Mouse (Mus musculus) stomach, embryonic 16.5 days (tissue): Measurements from ENCODE around the gene Vdr. TPM values are rescaled to one million over a fixed set of nuclear protein-coding genes. Genes with fewer than 3 reads are reported as not detected.

Source experiments
- ATAC-seq: fragments of 200-750 bp; cut with Nextera tagmentation; 2 replicates; pipeline ENCODE4 v1.8.0; 2017; ENCODE audit warnings: moderate number of reproducible peaks, moderate TSS enrichment; ENCODE audit not compliant: insufficient read depth, low FRiP score
- H3K27ac ChIP-seq: fragments of 300-500 bp; sonication (generic); 2 replicates; pipeline ENCODE4 v1.5.1; 2014; ENCODE audit warnings: low read length
- H3K27me3 ChIP-seq: fragments of 300-500 bp; sonication (generic); 2 replicates; pipeline ENCODE4 v1.6.1; 2014; ENCODE audit warnings: low read length, control low read depth, mixed read lengths; ENCODE audit not compliant: control insufficient read depth, insufficient read depth
- H3K36me3 ChIP-seq: fragments of 300-500 bp; sonication (generic); 2 replicates; pipeline ENCODE4 v1.6.1; 2014; ENCODE audit warnings: low read length; ENCODE audit not compliant: control insufficient read depth, insufficient read depth
- H3K4me1 ChIP-seq: fragments of 300-500 bp; sonication (generic); 2 replicates; pipeline ENCODE4 v1.6.1; 2014; ENCODE audit warnings: low read length, control low read depth, mixed read lengths; ENCODE audit not compliant: control insufficient read depth, insufficient read depth
- H3K4me2 ChIP-seq: fragments of 300-500 bp; sonication (generic); 2 replicates; pipeline ENCODE4 v1.6.1; 2014; ENCODE audit warnings: low read depth, low read length, mixed read lengths
- H3K4me3 ChIP-seq: fragments of 300-500 bp; sonication (generic); replicated peaks from 2 replicates; pipeline ENCODE4 v1.5.1; 2014; ENCODE audit warnings: mild to moderate bottlenecking, low read length
- H3K9ac ChIP-seq: fragments of 300-500 bp; sonication (generic); 2 replicates; pipeline ENCODE4 v1.6.1; 2014; ENCODE audit warnings: low read length
- H3K9me3 ChIP-seq: fragments of 300-500 bp; sonication (generic); replicated peaks from 2 replicates; pipeline ENCODE4 v1.6.1; 2016; ENCODE audit warnings: low read length, control low read depth; ENCODE audit not compliant: control insufficient read depth
- WGBS: fragments of 180-500 bp; shearing (Covaris S2); extraction: QIAGEN DNeasy Blood & Tissue Kit; methylation state at CpG from one replicate; pipeline ENCODE4 v1.1.7; 2014; 5-methylcytosine and 5-hydroxymethylcytosine counted together
- polyA plus RNA-seq: library from polyadenylated mRNA; unstranded; fragments of >200 nt; fragmentation: Nextera tagmentation; extraction: Ambion mirVana; gene quantifications from 2 replicates; pipeline ENCODE4 v1.2.1, GENCODE M21; 2015

Gene Vdr
- polyA plus RNA-seq, 1 experiment from 2014 or later: 2.3 TPM

DNA sequence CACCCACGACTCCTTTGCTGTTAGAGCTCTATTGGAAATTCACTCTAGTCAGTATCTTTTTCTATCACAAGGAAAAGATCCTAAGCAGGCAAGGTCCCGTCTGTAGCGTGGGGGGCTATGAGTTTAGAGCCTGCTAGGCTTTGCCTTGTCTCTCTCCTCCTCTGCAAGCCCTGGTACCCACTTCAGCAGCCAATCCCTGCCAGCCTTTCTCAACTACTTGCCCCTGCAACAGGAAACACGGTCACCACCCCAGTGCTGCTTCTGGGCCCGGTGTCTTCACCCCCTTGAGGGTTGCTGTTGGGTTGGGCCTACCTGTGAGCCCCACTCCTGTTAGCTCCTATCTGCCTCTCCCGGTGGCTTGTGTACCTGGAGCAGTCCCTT lies 88.5 kb downstream of the Vdr start:
- peak overlapping the region; percentile 50 for H3K27ac ChIP-seq
- no peaks in the 10 kb centered on the region for H3K27me3 ChIP-seq
- WGBS: 62% methylated on average over 6 of the region's 6 CpGs
- no peak overlapping the region for H3K4me3 ChIP-seq
- H3K4me2 ChIP-seq: no peak overlapping the region
- no peak for ATAC-seq
- no peaks in the 10 kb centered on the region for H3K36me3 ChIP-seq
- no peaks in the 10 kb centered on the region for H3K9me3 ChIP-seq
- peak overlapping the region; percentile 2; the same call in 1 of the 2 replicates for H3K9ac ChIP-seq
- H3K4me1 ChIP-seq: peaks cover 64% of the 10 kb centered on the region

DNA sequence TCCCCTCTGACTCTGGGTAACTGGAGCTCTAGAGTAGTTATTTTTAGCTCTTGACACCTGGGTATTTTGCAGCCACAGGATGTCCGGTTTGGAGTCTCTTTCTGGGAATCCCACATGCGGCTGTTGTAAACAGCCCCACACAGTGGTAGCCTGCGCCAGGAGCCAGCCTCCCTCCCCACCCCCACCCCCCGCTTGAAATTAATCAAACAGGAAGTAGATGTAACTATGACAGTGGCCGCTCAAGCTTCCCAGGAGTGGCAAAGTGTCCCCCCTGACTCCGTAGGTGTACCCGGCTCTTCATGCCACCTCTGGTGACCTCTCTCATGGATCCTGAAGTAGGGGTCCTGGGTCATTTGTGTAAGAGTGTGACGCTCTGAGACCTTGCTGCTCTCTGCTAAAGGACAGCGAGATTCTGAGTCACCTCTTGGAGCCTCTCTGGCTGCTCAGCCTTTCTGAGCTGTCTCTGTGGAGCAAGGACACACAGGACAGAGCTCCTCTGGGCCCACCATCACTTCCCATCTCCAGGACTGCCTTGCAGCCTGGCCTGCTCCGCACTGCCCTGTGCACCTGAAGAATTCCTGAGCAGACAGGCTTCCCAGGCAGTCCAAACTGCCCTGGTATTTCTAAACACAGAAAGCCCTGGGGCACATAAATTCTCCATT lies 89.0 kb downstream of the Vdr start:
- Histone ChIP-seq H3K36me3 (no peaks in the 10 kb centered on the region), H3K4me3 (no peak overlapping the region), H3K4me2 (no peak overlapping the region), H3K9ac (peak overlapping the region; percentile 2; the same call in 1 of the 2 replicates), H3K4me1 (peaks cover 59% of the 10 kb centered on the region), H3K9me3 (no peaks in the 10 kb centered on the region), H3K27ac (peak overlapping the region; percentile 55), H3K27me3 (no peaks in the 10 kb centered on the region)
- no peak for ATAC-seq
- 33% methylated on average over 10 of the region's 10 CpGs for WGBS

DNA sequence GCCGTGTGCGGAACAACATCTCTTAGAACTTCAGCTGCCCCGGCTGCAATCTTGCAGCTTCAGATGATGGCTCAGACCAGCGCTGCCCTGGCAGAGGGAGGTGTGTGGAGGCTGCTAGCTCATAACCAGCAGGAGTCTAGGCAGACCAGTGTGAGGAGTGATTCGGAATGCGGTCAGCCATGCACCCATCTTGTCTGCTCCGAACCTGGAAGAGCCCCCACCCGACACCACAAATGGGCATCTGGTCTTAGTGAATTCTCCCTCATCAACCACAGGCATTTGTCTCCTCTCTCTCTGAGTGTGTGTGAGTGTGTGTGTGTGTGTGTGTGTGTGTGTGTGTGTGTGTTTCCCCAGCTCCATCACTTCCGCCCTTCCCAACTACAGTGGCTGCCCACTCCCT lies 90.5 kb downstream of the Vdr start:
- no peaks in the 10 kb centered on the region for H3K9me3 ChIP-seq
- WGBS: 89% methylated on average over 9 of the region's 9 CpGs
- H3K4me2 ChIP-seq: no peak overlapping the region
- ATAC-seq: no peak
- no peak overlapping the region for H3K27ac ChIP-seq
- no peaks in the 10 kb centered on the region for H3K27me3 ChIP-seq
- H3K9ac ChIP-seq: no peak overlapping the region
- H3K4me1 ChIP-seq: peaks cover 44% of the 10 kb centered on the region
- H3K36me3 ChIP-seq: no peaks in the 10 kb centered on the region
- no peak overlapping the region for H3K4me3 ChIP-seq

DNA sequence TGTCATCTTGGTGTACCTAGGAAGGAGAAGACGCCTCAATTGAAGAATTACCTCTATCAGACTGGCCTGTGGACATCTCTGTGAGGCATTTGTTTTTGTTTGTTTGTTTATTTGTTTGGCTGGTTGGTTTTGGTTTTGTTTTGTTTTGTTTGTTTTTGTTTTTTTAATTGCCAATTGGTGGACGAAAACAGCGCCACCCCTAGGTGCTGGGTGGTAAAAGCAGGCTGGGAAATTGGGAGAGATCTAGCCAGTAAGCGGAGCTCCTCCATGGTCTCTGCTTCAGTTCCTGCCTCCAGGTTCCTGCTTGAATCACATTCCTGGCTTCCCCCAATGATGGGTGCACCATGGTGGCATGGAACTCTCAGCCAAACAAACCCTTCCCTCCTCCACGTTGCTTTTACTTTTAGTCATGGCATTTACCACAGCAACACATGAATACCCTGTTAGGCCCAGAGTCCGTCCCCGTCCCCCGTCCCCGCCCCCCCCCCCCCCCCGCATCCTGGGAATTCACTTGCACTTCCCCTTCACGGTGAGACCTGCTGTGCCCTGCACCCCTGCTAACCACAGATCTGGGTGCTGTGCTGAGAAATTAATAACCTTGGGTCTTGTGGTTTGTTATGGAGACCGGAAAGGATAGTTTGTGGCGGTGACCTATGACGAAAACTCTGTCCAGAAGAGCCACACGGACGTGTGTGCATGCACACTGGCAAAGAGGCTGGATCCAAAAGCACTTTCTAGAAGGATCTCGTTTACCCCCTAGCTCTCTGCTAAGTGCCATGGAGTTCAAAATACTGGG lies 94.0 kb downstream of the Vdr start:
- H3K9me3 ChIP-seq: no peaks in the 10 kb centered on the region
- no peak for ATAC-seq
- H3K4me2 ChIP-seq: no peak overlapping the region
- 89% methylated on average over 17 of the region's 17 CpGs for WGBS
- no peak overlapping the region for H3K27ac ChIP-seq
- H3K27me3 ChIP-seq: no peaks in the 10 kb centered on the region
- no peaks in the 10 kb centered on the region for H3K36me3 ChIP-seq
- no peak overlapping the region for H3K4me3 ChIP-seq
- no peak overlapping the region for H3K9ac ChIP-seq
- H3K4me1 ChIP-seq: peaks cover 39% of the 10 kb centered on the region

DNA sequence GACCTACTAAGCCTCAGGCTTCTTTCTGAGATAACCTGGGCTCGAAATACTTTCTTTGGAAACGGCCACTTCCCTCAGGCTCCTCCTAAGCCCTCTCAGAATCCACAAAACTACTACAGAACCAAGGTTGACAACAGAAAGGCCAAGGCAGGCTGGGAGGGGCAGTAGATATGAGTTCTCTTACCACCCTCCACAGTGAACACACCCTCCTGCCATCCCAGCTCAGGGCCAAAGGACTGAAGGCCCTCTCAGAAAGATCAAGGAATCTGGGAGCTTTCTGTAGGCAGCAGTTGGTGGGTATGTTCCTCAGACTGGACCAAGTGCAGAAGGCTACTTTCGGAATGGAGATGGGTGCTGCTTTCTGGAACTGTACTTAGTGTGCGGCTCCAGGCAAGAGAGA lies 95.2 kb downstream of the Vdr start:
- Histone ChIP-seq H3K36me3 (no peaks in the 10 kb centered on the region), H3K27me3 (no peaks in the 10 kb centered on the region), H3K4me1 (peaks cover 29% of the 10 kb centered on the region), H3K4me2 (no peak overlapping the region), H3K9ac (no peak overlapping the region), H3K9me3 (no peaks in the 10 kb centered on the region), H3K27ac (no peak overlapping the region), H3K4me3 (no peak overlapping the region)
- 88% methylated on average over 4 of the region's 4 CpGs for WGBS
- no peak for ATAC-seq

DNA sequence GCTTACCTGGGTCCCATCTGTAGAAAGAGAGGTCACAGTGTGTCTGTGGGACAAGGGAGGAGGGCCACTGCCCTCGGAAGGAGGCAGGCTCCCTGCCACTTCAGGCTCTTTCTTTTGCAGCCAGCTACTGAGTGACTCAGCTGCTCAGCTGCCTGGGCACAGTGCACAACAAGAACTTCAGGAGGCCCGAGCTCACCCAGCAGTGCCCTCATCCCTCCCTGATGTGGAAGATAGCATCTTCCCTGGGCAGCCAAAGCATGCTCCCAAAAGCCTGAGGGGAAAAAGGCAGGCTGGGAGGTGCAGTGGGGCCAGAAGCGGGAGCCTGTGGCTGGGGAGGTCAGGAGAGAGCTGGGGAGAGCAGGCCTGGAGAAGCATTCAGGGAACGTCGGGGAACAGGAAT lies 95.7 kb downstream of the Vdr start:
- ATAC-seq: no peak
- Histone ChIP-seq H3K4me3 (no peak overlapping the region), H3K9me3 (no peaks in the 10 kb centered on the region), H3K27me3 (no peaks in the 10 kb centered on the region), H3K4me2 (no peak overlapping the region), H3K4me1 (peaks cover 29% of the 10 kb centered on the region), H3K27ac (peak overlapping the region; percentile 15; the same call in 1 of the 2 replicates), H3K36me3 (no peaks in the 10 kb centered on the region), H3K9ac (no peak overlapping the region)
- 48% methylated on average over 5 of the region's 5 CpGs for WGBS

DNA sequence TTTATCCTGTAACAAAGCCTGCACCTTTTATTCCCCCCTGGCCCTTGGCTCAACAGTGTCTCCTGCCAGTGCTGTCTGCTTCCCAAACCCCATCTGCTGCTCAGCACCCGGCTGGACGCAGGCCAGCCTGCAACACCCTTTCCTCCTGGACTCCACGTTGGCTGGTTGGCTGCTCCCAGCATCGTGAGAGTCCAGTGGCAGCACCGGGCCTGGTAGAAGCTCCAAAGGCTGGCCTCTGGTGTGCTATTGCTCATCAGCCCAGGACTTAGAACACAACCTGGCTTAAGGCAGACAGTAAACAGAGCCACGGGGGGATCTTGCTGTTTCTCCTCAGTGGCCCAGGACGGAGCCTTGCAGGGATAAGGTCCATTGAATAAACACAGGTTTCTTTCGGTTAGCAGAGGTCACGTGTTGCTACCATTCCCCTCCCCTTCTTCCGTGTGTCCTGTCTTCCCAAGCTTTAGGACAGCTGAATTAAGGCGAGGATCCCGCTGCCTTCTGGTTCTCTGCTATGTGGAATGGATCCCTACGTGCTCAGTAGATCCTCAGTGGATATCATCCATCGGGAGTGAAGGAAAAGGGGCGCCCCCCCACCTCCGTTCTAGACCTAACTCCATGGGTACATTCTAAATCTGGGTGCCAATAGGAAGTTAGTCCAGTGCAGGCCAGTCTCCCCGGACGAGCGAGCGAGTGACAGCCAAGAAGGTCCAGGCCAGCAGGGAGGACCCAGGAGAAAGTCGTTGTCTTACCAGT lies 96.8 kb downstream of the Vdr start:
- peak overlapping the region; percentile 43 for H3K9ac ChIP-seq
- ATAC-seq: 0 out of 2 replicates have a peak, but pooled peaks have one; percentile 33

DNA sequence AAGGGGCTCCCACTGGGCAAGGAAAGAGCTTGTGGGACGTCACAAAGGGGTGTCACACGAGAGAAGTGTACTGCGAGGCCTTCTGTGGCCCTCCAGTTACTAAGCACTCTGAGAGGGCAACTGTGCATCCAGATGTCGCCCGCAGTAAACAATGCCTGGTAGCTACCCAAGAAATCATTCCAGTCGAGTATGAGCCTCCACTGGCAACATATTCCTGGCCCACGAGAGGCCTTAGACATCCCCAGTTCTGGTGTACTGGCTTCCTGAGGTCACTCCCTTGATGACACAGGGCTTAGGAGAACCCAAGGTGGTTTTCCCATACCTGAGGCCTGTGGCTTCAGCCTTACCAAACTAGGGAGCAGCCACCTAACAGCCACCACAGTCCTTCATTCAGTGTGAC lies 97.6 kb downstream of the Vdr start:
- ATAC-seq: no peak
- Histone ChIP-seq H3K4me2 (no peak overlapping the region), H3K27ac (peak overlapping the region; percentile 42), H3K36me3 (peaks cover 8% of the 10 kb centered on the region; the same call in 1 of the 2 replicates), H3K4me3 (no peak overlapping the region), H3K9ac (no peak overlapping the region), H3K9me3 (no peaks in the 10 kb centered on the region), H3K4me1 (peaks cover 29% of the 10 kb centered on the region), H3K27me3 (no peaks in the 10 kb centered on the region)
- WGBS: 73% methylated on average over 7 of the region's 7 CpGs

More for the DNA sequence above, 96.8 kb downstream of the Vdr start:
- H3K36me3 ChIP-seq: peaks cover 6% of the 10 kb centered on the region; the same call in 1 of the 2 replicates
- H3K4me1 ChIP-seq: peaks cover 29% of the 10 kb centered on the region
- peak overlapping the region; percentile 42 for H3K27ac ChIP-seq
- H3K27me3 ChIP-seq: no peaks in the 10 kb centered on the region
- H3K4me2 ChIP-seq: peak overlapping the region; percentile 1; the same call in 1 of the 2 replicates
- no peak overlapping the region for H3K4me3 ChIP-seq
- H3K9me3 ChIP-seq: no peaks in the 10 kb centered on the region
- WGBS: 36% methylated on average over 21 of the region's 21 CpGs

DNA sequence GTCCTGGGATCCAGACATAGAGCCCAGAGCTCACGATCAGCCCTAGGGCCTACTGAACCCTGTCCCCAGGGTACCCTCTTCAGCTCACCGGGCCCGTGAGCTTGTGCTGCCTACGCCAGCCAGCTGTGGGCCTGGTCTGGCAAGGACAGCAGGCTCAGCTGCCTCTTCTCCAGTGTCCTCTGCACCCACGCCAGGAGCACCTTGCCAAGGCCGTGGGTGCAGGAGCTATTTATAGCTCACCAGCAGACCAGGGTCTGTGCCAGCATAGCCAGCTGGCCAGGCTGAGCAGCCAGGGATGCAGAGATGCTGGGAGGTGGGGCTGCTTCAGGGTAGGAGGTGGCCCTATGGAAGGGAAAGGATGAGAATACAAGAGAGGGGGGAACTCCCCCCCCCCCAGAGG lies 98.3 kb downstream of the Vdr start:
- Histone ChIP-seq H3K9me3 (no peaks in the 10 kb centered on the region), H3K4me2 (no peak overlapping the region), H3K4me3 (no peak overlapping the region), H3K36me3 (peaks cover 13% of the 10 kb centered on the region), H3K9ac (no peak overlapping the region; the same call in 1 of the 2 replicates), H3K27ac (no peak overlapping the region), H3K27me3 (no peaks in the 10 kb centered on the region), H3K4me1 (peaks cover 29% of the 10 kb centered on the region)
- WGBS: 71% methylated on average over 6 of the region's 6 CpGs
- ATAC-seq: 0 out of 2 replicates have a peak, but pooled peaks have one; percentile 6
